Mouse (Mus musculus): ENCODE data around the gene Spock1. TPM values are rescaled to one million over a fixed set of nuclear protein-coding genes. Genes with fewer than 3 reads are reported as not detected.

The Spock1 gene
- polyA plus RNA-seq, 1 experiment from 2014 or later, result 17.2 TPM

DNA sequence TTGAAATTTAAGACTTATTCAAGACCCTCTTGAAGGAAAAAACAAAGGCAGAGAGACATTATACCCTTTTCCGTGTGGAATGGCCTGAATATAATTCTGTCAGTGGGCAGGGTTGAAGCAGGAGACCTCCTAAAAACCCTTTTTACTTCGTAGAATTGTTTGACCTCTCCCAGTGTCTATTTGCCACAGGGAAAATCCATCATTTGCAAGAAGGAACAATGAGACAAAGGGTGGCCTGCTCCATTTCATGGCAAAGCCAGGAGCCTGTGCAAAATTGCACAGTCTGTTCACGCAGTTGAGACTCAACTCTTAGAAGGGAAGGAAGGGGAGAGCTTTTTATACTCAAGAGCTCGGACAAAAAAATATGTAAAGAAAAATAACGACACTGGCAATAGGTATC lies 22.6 kb upstream of the Spock1 start:
- no peak overlapping the region for H3K27ac ChIP-seq (ENCODE audit: low read depth, low read length)
- H3K27me3 ChIP-seq (ENCODE audit: control insufficient read depth, insufficient read depth, low read length), result no peaks in the 10 kb centered on the region
- no peak overlapping the region for H3K4me3 ChIP-seq (ENCODE audit: low read depth, low read length)
- H3K9ac ChIP-seq (ENCODE audit: low read length), result no peak overlapping the region
- 26% methylated on average over 5 of the region's 5 CpGs for WGBS
- H3K36me3 ChIP-seq (ENCODE audit: control insufficient read depth, insufficient read depth, low read length), result no peaks in the 10 kb centered on the region
- no peak overlapping the region for H3K4me2 ChIP-seq
- H3K4me1 ChIP-seq (ENCODE audit: control insufficient read depth, insufficient read depth, low read length), result peaks cover 15% of the 10 kb centered on the region
- H3K9me3 ChIP-seq (ENCODE audit: control insufficient read depth, low read length), result no peaks in the 10 kb centered on the region
- peak; percentile 85 for DNase-seq (ENCODE audit: low spot score, missing footprints)
- ATAC-seq (ENCODE audit: low FRiP score), result peak; percentile 46; the same call in 1 of the 2 replicates

DNA sequence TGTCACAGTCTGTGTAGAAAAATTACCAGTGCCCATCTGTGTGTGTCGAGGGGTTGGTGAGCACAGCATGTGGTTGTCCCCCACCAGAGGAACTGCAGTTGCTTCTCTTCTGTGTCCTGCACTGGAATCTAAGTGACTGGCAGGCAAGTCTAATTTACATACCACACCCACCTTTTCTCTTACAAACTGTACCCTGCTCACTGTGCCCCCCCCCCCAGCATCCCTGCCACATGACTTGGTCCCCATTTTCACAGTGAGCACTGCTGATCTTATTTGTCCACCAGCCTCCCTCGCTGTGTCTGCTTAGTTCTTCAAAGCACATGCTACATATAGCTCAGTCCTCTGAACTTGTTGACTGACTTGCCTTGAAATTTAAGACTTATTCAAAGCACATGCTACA lies 22.2 kb upstream of the Spock1 start:
- Histone ChIP-seq H3K9ac (ENCODE audit: low read length) (no peak overlapping the region), H3K4me1 (ENCODE audit: control insufficient read depth, insufficient read depth, low read length) (peaks cover 15% of the 10 kb centered on the region), H3K27ac (ENCODE audit: low read depth, low read length) (no peak overlapping the region), H3K4me2 (no peak overlapping the region), H3K36me3 (ENCODE audit: control insufficient read depth, insufficient read depth, low read length) (no peaks in the 10 kb centered on the region), H3K4me3 (ENCODE audit: low read depth, low read length) (no peak overlapping the region), H3K9me3 (ENCODE audit: control insufficient read depth, low read length) (no peaks in the 10 kb centered on the region), H3K27me3 (ENCODE audit: control insufficient read depth, insufficient read depth, low read length) (no peaks in the 10 kb centered on the region)
- peak; percentile 89 for DNase-seq (ENCODE audit: low spot score, missing footprints)
- WGBS, result 36% methylated on average over 2 of the region's 2 CpGs
- ATAC-seq (ENCODE audit: low FRiP score), result peak; percentile 63

DNA sequence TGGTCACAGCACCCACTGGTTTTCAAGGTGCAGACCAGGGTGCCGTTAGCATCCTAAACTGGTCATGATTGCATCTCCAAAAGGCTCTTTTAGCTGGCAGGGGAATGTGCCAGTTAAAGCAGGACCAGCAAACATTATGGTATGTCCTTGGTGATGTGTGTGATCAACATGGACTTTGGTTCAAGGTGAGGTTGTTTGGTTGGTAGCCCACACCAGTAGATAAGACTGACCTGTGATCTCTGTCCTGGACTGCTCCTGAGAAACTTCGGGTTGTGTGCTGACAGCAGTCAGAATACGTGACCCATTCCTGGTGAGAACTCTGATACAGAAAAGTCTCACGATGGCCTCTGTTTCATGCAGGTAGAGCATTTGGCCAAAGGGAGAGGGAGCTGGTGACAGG lies 11.8 kb upstream of the Spock1 start:
- H3K4me3 ChIP-seq (ENCODE audit: low read depth, low read length), result no peak overlapping the region
- DNase-seq (ENCODE audit: low spot score, missing footprints), result no peak

DNA sequence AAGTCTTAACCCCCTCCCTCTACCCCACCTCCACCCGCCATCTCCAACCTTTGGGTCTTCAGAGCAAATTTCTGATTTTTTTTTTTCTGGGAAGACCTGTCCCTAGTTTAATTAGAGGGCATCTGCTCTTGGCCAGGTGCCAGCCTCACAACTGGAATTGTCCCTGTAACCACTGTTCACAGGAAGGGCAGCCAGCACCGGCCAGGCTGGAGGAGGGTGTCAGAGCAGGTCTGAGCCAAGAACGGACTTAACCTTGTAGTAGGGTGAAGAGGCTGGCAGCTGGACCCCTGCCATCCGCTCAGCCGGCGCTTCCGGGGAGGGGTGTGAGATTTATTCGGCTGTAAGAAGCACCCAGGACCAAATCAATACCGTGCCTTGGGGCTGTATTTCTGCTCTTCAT lies 3.0 kb upstream of the Spock1 start:
- DNase-seq (ENCODE audit: low spot score, missing footprints), result no peak
- no peaks in the 10 kb centered on the region for H3K9me3 ChIP-seq (ENCODE audit: control insufficient read depth, low read length)
- H3K27me3 ChIP-seq (ENCODE audit: control insufficient read depth, insufficient read depth, low read length), result peaks cover 16% of the 10 kb centered on the region
- ATAC-seq (ENCODE audit: low FRiP score), result no peak
- H3K4me2 ChIP-seq, result no peak overlapping the region
- no peak overlapping the region for H3K9ac ChIP-seq (ENCODE audit: low read length)
- H3K27ac ChIP-seq (ENCODE audit: low read depth, low read length), result no peak overlapping the region
- H3K36me3 ChIP-seq (ENCODE audit: control insufficient read depth, insufficient read depth, low read length), result no peaks in the 10 kb centered on the region
- WGBS, result 90% methylated on average over 9 of the region's 9 CpGs
- peaks cover 4% of the 10 kb centered on the region; the same call in 1 of the 2 replicates for H3K4me1 ChIP-seq (ENCODE audit: control insufficient read depth, insufficient read depth, low read length)
- no peak overlapping the region for H3K4me3 ChIP-seq (ENCODE audit: low read depth, low read length)

More for the DNA sequence above, 11.8 kb upstream of the Spock1 start:
- Histone ChIP-seq H3K27me3 (ENCODE audit: control insufficient read depth, insufficient read depth, low read length) (no peaks in the 10 kb centered on the region), H3K9ac (ENCODE audit: low read length) (no peak overlapping the region), H3K27ac (ENCODE audit: low read depth, low read length) (no peak overlapping the region), H3K4me1 (ENCODE audit: control insufficient read depth, insufficient read depth, low read length) (no peaks in the 10 kb centered on the region), H3K9me3 (ENCODE audit: control insufficient read depth, low read length) (no peaks in the 10 kb centered on the region; the same call in 1 of the 2 replicates), H3K36me3 (ENCODE audit: control insufficient read depth, insufficient read depth, low read length) (no peaks in the 10 kb centered on the region), H3K4me2 (no peak overlapping the region)
- no peak for ATAC-seq (ENCODE audit: low FRiP score)
- WGBS, result 89% methylated on average over 4 of the region's 4 CpGs

DNA sequence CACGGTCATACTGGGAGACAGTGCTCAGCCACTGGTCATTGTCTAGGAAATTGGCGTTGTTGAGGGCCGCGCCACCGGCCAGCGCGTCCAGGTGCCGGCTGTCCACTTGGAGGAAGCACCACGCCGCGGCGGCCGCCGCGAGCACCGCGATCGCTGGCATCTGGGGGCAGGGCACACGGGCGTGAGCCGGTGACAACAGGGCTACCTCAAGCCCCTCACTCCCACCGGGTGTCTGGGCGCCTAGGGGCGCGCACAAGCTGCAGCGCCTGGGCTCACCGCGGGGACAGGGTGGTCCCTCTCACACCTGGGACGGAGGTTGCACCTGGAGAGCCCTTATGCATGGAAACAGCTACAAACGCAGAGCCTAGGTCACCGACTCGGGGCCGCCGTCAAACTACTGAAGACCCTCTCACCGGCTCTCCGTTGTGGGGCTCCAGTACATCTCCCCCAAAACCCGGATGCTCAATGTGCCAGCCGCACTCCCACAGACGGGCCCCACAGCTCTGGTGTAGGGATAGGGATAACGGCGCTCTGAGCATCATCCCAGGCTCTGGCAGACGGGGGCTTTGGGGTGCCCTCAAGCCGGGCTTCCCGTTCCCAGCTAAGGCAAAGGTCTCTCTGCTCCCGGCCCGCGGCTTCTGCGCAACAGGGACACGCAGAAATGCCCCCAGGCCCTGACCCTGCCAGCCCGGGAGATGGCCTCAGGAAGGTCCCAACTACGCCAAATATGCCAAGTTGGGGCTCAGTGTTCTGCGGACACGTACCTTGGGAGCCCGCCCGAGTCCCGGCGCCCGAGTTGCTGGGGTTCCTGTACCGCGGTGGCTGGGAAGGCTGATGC lies 485 bp downstream of the Spock1 start:
- Histone ChIP-seq H3K4me2 (peak overlapping the region; percentile 87), H3K9ac (ENCODE audit: low read length) (peak overlapping the region; percentile 67), H3K36me3 (ENCODE audit: control insufficient read depth, insufficient read depth, low read length) (no peaks in the 10 kb centered on the region), H3K27ac (ENCODE audit: low read depth, low read length) (no peak overlapping the region), H3K27me3 (ENCODE audit: control insufficient read depth, insufficient read depth, low read length) (peaks cover 16% of the 10 kb centered on the region), H3K4me1 (ENCODE audit: control insufficient read depth, insufficient read depth, low read length) (peaks cover 4% of the 10 kb centered on the region; the same call in 1 of the 2 replicates), H3K9me3 (ENCODE audit: control insufficient read depth, low read length) (no peaks in the 10 kb centered on the region), H3K4me3 (ENCODE audit: low read depth, low read length) (peak overlapping the region; percentile 50)
- DNase-seq (ENCODE audit: low spot score, missing footprints) (peak; percentile 90), ATAC-seq (ENCODE audit: low FRiP score) (peak; percentile 68)
- 1% methylated on average over 60 of the region's 60 CpGs for WGBS

DNA sequence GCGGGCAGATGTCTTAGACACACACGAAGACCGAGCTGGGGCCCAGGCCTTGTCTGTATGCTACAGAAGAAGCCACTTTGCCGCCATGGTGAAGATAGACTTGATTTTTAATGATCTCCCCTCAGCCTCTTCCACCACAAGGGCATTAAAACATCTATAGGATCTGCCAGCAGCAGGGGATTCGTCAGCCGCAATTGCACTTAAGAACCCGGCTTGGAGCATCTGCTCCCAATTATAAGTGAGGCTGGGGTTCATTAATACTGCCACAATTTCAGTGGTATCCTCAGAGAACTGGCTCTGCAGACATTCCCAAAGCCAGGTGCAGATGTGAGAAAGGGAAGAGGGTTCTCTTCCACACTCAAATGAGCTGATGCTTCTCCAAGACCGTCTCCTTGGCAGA lies 13.5 kb downstream of the Spock1 start:
- Histone ChIP-seq H3K27me3 (ENCODE audit: control insufficient read depth, insufficient read depth, low read length) (no peaks in the 10 kb centered on the region), H3K4me1 (ENCODE audit: control insufficient read depth, insufficient read depth, low read length) (peaks cover 2% of the 10 kb centered on the region), H3K9ac (ENCODE audit: low read length) (no peak overlapping the region), H3K36me3 (ENCODE audit: control insufficient read depth, insufficient read depth, low read length) (no peaks in the 10 kb centered on the region), H3K9me3 (ENCODE audit: control insufficient read depth, low read length) (no peaks in the 10 kb centered on the region), H3K27ac (ENCODE audit: low read depth, low read length) (no peak overlapping the region), H3K4me3 (ENCODE audit: low read depth, low read length) (no peak overlapping the region), H3K4me2 (no peak overlapping the region)
- no peak for ATAC-seq (ENCODE audit: low FRiP score)
- 83% methylated on average over 8 of the region's 8 CpGs for WGBS
- no peak for DNase-seq (ENCODE audit: low spot score, missing footprints)

DNA sequence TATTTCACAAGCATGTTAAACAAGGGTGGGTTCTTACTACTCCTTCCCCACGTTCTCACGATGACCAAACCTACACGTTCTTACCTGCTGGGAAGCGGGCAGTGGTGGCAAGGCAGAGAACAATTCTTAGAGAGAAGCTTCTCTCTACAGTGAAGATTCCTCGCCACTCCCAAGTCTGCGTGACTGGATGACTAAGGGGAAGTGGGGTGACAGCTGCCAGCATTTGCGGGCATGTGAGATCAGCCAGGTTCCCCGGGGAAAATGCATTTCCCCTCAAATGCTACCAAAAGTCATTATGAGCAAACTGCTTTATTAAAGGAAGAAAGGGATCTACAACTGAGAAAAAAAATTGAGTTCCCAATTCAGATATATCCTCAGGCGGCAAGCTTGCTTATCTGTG lies 18.4 kb downstream of the Spock1 start:
- Histone ChIP-seq H3K9me3 (ENCODE audit: control insufficient read depth, low read length) (no peaks in the 10 kb centered on the region), H3K9ac (ENCODE audit: low read length) (no peak overlapping the region), H3K27me3 (ENCODE audit: control insufficient read depth, insufficient read depth, low read length) (no peaks in the 10 kb centered on the region), H3K4me3 (ENCODE audit: low read depth, low read length) (no peak overlapping the region), H3K4me1 (ENCODE audit: control insufficient read depth, insufficient read depth, low read length) (peaks cover 8% of the 10 kb centered on the region), H3K4me2 (no peak overlapping the region), H3K27ac (ENCODE audit: low read depth, low read length) (no peak overlapping the region), H3K36me3 (ENCODE audit: control insufficient read depth, insufficient read depth, low read length) (no peaks in the 10 kb centered on the region)
- DNase-seq (ENCODE audit: low spot score, missing footprints) (no peak), ATAC-seq (ENCODE audit: low FRiP score) (no peak)
- WGBS, result 72% methylated on average over 9 of the region's 9 CpGs

DNA sequence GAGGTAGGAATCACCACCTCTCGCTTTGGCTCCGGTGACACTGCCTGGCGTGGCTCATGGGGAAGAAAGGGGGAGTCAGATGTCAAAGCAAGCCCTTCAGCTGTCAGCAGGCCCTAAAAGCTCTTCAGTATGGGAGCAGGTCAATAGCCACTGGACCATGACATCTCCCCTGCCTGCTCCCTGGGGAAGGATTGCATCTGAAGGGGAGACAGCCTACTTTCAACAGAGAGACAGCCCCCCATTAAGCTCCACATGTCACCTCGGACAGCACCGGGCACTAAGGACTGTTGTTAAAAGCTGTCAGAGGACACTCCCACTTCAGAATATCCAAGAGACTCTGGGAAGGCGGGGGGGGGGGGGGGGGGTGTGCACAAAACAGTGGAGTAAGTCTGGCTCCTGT lies 19.1 kb downstream of the Spock1 start:
- ATAC-seq (ENCODE audit: low FRiP score), result peak; percentile 24; the same call in 1 of the 2 replicates
- Histone ChIP-seq H3K27me3 (ENCODE audit: control insufficient read depth, insufficient read depth, low read length) (no peaks in the 10 kb centered on the region), H3K36me3 (ENCODE audit: control insufficient read depth, insufficient read depth, low read length) (no peaks in the 10 kb centered on the region), H3K27ac (ENCODE audit: low read depth, low read length) (no peak overlapping the region), H3K9me3 (ENCODE audit: control insufficient read depth, low read length) (no peaks in the 10 kb centered on the region), H3K4me3 (ENCODE audit: low read depth, low read length) (no peak overlapping the region), H3K4me1 (ENCODE audit: control insufficient read depth, insufficient read depth, low read length) (peaks cover 8% of the 10 kb centered on the region), H3K4me2 (no peak overlapping the region), H3K9ac (ENCODE audit: low read length) (no peak overlapping the region)
- WGBS, result 14% methylated on average over 6 of the region's 6 CpGs
- no peak for DNase-seq (ENCODE audit: low spot score, missing footprints)

DNA sequence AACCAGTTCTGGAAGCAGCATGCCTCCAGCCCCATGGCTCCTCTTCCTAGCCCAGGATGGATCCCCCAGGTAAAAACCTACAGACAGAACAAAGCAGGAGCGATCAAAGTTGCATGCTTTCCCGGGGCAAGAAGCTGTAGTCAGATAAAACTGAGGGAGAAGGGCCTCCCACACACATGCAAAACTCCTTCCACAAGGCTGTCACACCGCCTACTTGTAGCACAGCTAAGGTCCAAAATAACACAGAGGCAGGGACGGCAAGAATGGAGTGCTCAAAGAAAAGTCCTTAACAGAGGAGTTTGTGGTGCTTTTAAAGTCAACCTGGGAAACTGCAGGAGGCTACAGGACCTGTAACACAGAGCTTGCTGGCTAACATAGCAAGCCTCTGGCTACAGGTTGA lies 28.3 kb downstream of the Spock1 start:
- Histone ChIP-seq H3K4me2 (no peak overlapping the region), H3K27ac (ENCODE audit: low read depth, low read length) (no peak overlapping the region), H3K36me3 (ENCODE audit: control insufficient read depth, insufficient read depth, low read length) (no peaks in the 10 kb centered on the region), H3K4me1 (ENCODE audit: control insufficient read depth, insufficient read depth, low read length) (no peaks in the 10 kb centered on the region; the same call in 1 of the 2 replicates), H3K4me3 (ENCODE audit: low read depth, low read length) (no peak overlapping the region), H3K27me3 (ENCODE audit: control insufficient read depth, insufficient read depth, low read length) (no peaks in the 10 kb centered on the region), H3K9me3 (ENCODE audit: control insufficient read depth, low read length) (no peaks in the 10 kb centered on the region), H3K9ac (ENCODE audit: low read length) (no peak overlapping the region)
- ATAC-seq (ENCODE audit: low FRiP score), result no peak
- 56% methylated on average over 4 of the region's 4 CpGs for WGBS
- DNase-seq (ENCODE audit: low spot score, missing footprints), result no peak
